Mouse (Mus musculus) kidney, embryonic 14.5 days (tissue): Measurements from ENCODE around the gene Naglu. TPM values are rescaled to one million over a fixed set of nuclear protein-coding genes. Genes with fewer than 3 reads are reported as not detected.

Source experiments
- ATAC-seq: fragments of 200-750 bp; cut with Nextera tagmentation; 2 replicates; pipeline ENCODE4 v1.8.0; 2017; ENCODE audit warnings: moderate number of reproducible peaks, mild to moderate bottlenecking, moderate TSS enrichment, moderate library complexity; ENCODE audit not compliant: low FRiP score, low TSS enrichment
- H3K27ac ChIP-seq: fragments of 300-500 bp; sonication (generic); 2 replicates; pipeline ENCODE4 v1.5.1; 2014; ENCODE audit warnings: low read depth, mild to moderate bottlenecking, low read length, moderate library complexity, mixed read lengths
- H3K27me3 ChIP-seq: fragments of 300-500 bp; sonication (generic); 2 replicates; pipeline ENCODE4 v1.6.1; 2014; ENCODE audit warnings: mild to moderate bottlenecking, low read length; ENCODE audit not compliant: control insufficient read depth, insufficient read depth
- H3K36me3 ChIP-seq: fragments of 300-500 bp; sonication (generic); 2 replicates; pipeline ENCODE4 v1.6.1; 2014; ENCODE audit warnings: low read length, mixed read lengths; ENCODE audit not compliant: control insufficient read depth, insufficient read depth
- H3K4me1 ChIP-seq: fragments of 300-500 bp; sonication (generic); 2 replicates; pipeline ENCODE4 v1.6.1; 2014; ENCODE audit warnings: low read length, mixed read lengths; ENCODE audit not compliant: control insufficient read depth, insufficient read depth
- H3K4me2 ChIP-seq: fragments of 300-500 bp; sonication (generic); replicated peaks from 2 replicates; pipeline ENCODE4 v1.6.1; 2014; ENCODE audit warnings: low read depth, mild to moderate bottlenecking, low read length
- H3K4me3 ChIP-seq: fragments of 300-500 bp; sonication (generic); 2 replicates; pipeline ENCODE4 v1.5.1; 2014; ENCODE audit warnings: mild to moderate bottlenecking, low read length
- H3K9ac ChIP-seq: fragments of 300-500 bp; sonication (generic); 2 replicates; pipeline ENCODE4 v1.6.1; 2014; ENCODE audit warnings: low read depth, mild to moderate bottlenecking, low read length, moderate library complexity
- H3K9me3 ChIP-seq: fragments of 300-500 bp; sonication (generic); 2 replicates; pipeline ENCODE4 v1.6.1; 2016; ENCODE audit warnings: low read length; ENCODE audit not compliant: control insufficient read depth
- WGBS: fragments of 180-500 bp; shearing (Covaris S2); extraction: QIAGEN DNeasy Blood & Tissue Kit; methylation state at CpG from one replicate; pipeline ENCODE4 v1.1.7; 2014; 5-methylcytosine and 5-hydroxymethylcytosine counted together
- polyA plus RNA-seq: library from polyadenylated mRNA; unstranded; fragments of >200 nt; fragmentation: Nextera tagmentation; extraction: Ambion mirVana; gene quantifications from 2 replicates; pipeline ENCODE4 v1.2.1, GENCODE M21; 2014

Naglu gene
- polyA plus RNA-seq, 1 experiment from 2014 or later, result 11.5 TPM

- H3K4me1 ChIP-seq, result 0 out of 2 replicates have a peak, but pooled peaks cover 2% of the 10 kb centered on the region
- no peaks in the 10 kb centered on the region for H3K27me3 ChIP-seq
- no peak overlapping the region for H3K4me2 ChIP-seq
- 93% methylated on average over 17 of the region's 17 CpGs for WGBS
- no peaks in the 10 kb centered on the region for H3K9me3 ChIP-seq
- no peak overlapping the region for H3K4me3 ChIP-seq
- no peak for ATAC-seq
- peaks cover 61% of the 10 kb centered on the region for H3K36me3 ChIP-seq
- no peak overlapping the region for H3K9ac ChIP-seq
- no peak overlapping the region for H3K27ac ChIP-seq
These were observed 35.8 kb upstream of the Naglu start for GRCm38 (mm10) chr11:101033856-101034500.

- Histone ChIP-seq H3K9me3 (no peaks in the 10 kb centered on the region), H3K4me1 (0 out of 2 replicates have a peak, but pooled peaks cover 2% of the 10 kb centered on the region), H3K9ac (no peak overlapping the region), H3K4me2 (no peak overlapping the region), H3K4me3 (no peak overlapping the region), H3K36me3 (peaks cover 61% of the 10 kb centered on the region), H3K27ac (no peak overlapping the region; the same call in 1 of the 2 replicates), H3K27me3 (no peaks in the 10 kb centered on the region)
- 86% methylated on average over 8 of the region's 8 CpGs for WGBS
- no peak for ATAC-seq
These were observed 35.0 kb upstream of the Naglu start for GRCm38 (mm10) chr11:101034614-101035327.

- Histone ChIP-seq H3K36me3 (peaks cover 64% of the 10 kb centered on the region), H3K27ac (no peak overlapping the region), H3K9ac (no peak overlapping the region), H3K27me3 (no peaks in the 10 kb centered on the region), H3K9me3 (no peaks in the 10 kb centered on the region), H3K4me2 (no peak overlapping the region), H3K4me3 (no peak overlapping the region), H3K4me1 (0 out of 2 replicates have a peak, but pooled peaks cover 2% of the 10 kb centered on the region)
- ATAC-seq, result no peak
- WGBS, result 49% methylated on average over 4 of the region's 4 CpGs
These were observed 34.5 kb upstream of the Naglu start for GRCm38 (mm10) chr11:101035328-101035695.

- Histone ChIP-seq H3K4me2 (no peak overlapping the region), H3K27me3 (no peaks in the 10 kb centered on the region), H3K4me1 (0 out of 2 replicates have a peak, but pooled peaks cover 2% of the 10 kb centered on the region), H3K9me3 (no peaks in the 10 kb centered on the region), H3K36me3 (peaks cover 67% of the 10 kb centered on the region), H3K4me3 (no peak overlapping the region), H3K27ac (no peak overlapping the region), H3K9ac (no peak overlapping the region)
- 91% methylated on average over 10 of the region's 10 CpGs for WGBS
- no peak for ATAC-seq
These were observed 32.0 kb upstream of the Naglu start for GRCm38 (mm10) chr11:101037795-101038194.

- no peaks in the 10 kb centered on the region for H3K4me1 ChIP-seq
- H3K4me3 ChIP-seq, result no peak overlapping the region
- H3K9ac ChIP-seq, result no peak overlapping the region
- H3K4me2 ChIP-seq, result no peak overlapping the region
- H3K27ac ChIP-seq, result no peak overlapping the region
- H3K9me3 ChIP-seq, result no peaks in the 10 kb centered on the region
- 93% methylated on average over 4 of the region's 4 CpGs for WGBS
- ATAC-seq, result no peak
- H3K36me3 ChIP-seq, result peaks cover 71% of the 10 kb centered on the region
- no peaks in the 10 kb centered on the region for H3K27me3 ChIP-seq
These were observed 24.0 kb upstream of the Naglu start for GRCm38 (mm10) chr11:101045826-101046225.

- Histone ChIP-seq H3K9me3 (no peaks in the 10 kb centered on the region), H3K36me3 (peaks cover 68% of the 10 kb centered on the region), H3K27me3 (no peaks in the 10 kb centered on the region), H3K4me3 (no peak overlapping the region), H3K27ac (no peak overlapping the region), H3K4me2 (no peak overlapping the region), H3K4me1 (no peaks in the 10 kb centered on the region), H3K9ac (no peak overlapping the region)
- no peak for ATAC-seq
- WGBS, result 72% methylated on average over 9 of the region's 9 CpGs
These were observed 23.4 kb upstream of the Naglu start for GRCm38 (mm10) chr11:101046440-101046839.

GRCm38 (mm10) chr11:101047502-101047901, 22.3 kb upstream of the Naglu start:
- ATAC-seq, result no peak
- Histone ChIP-seq H3K36me3 (peaks cover 60% of the 10 kb centered on the region), H3K4me1 (no peaks in the 10 kb centered on the region), H3K4me2 (no peak overlapping the region), H3K4me3 (no peak overlapping the region), H3K27ac (no peak overlapping the region), H3K27me3 (no peaks in the 10 kb centered on the region), H3K9me3 (no peaks in the 10 kb centered on the region), H3K9ac (no peak overlapping the region)
- WGBS, result 86% methylated on average over 3 of the region's 3 CpGs

GRCm38 (mm10) chr11:101050359-101050758, 19.5 kb upstream of the Naglu start:
- H3K36me3 ChIP-seq, result peaks cover 38% of the 10 kb centered on the region

GRCm38 (mm10) chr11:101051051-101051493, 18.7 kb upstream of the Naglu start:
- no peak for ATAC-seq
- H3K36me3 ChIP-seq, result peaks cover 33% of the 10 kb centered on the region

More at GRCm38 (mm10) chr11:101050359-101050758, 19.5 kb upstream of the Naglu start:
- no peak overlapping the region for H3K4me2 ChIP-seq
- WGBS, result 91% methylated on average over 9 of the region's 9 CpGs
- 0 out of 2 replicates have a peak, but pooled peaks cover 3% of the 10 kb centered on the region for H3K9me3 ChIP-seq
- no peak for ATAC-seq
- H3K27me3 ChIP-seq, result no peaks in the 10 kb centered on the region
- H3K4me3 ChIP-seq, result no peak overlapping the region
- H3K9ac ChIP-seq, result no peak overlapping the region
- H3K27ac ChIP-seq, result no peak overlapping the region
- no peaks in the 10 kb centered on the region for H3K4me1 ChIP-seq

More at GRCm38 (mm10) chr11:101051051-101051493, 18.7 kb upstream of the Naglu start:
- Histone ChIP-seq H3K27me3 (no peaks in the 10 kb centered on the region), H3K27ac (no peak overlapping the region), H3K4me2 (no peak overlapping the region), H3K4me1 (no peaks in the 10 kb centered on the region), H3K9me3 (0 out of 2 replicates have a peak, but pooled peaks cover 3% of the 10 kb centered on the region), H3K4me3 (no peak overlapping the region), H3K9ac (no peak overlapping the region)
- 88% methylated on average over 6 of the region's 6 CpGs for WGBS
